Mouse (Mus musculus) c-Kit-positive CD71-positive TER-119-negative erythroid progenitor cells, embryonic 14.5 days (primary cell): ENCODE results near the gene Fam219b.
A peak's percentile ranks its signal among the peaks of the same experiment; 100 is the strongest.

Experiments
- DNase-seq: peaks from one replicate; pipeline ENCODE4 v3.0.0-alpha.2; 2013; ENCODE audit warnings: low read depth

The Fam219b gene

DNA sequence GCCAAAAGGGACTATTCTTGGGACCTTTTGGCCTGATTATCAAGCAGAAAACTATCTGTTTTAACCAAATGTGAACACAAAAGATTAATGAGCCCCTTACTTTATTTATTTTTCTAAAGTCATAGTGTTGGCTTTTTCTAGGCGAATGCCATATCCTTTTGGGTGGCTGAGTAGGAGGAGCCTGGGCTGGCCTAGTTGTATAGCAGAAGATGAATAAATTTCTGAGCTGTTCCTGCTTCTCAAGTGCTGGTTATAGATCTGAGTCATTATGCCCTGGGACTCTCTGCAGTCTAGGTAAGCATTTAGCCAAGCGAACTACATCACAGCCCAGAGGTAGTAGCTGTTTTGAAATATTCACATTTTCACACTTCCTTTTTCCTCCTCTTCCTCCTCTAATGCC is 11.8 kb upstream of the Fam219b start:
- no peak for DNase-seq

DNA sequence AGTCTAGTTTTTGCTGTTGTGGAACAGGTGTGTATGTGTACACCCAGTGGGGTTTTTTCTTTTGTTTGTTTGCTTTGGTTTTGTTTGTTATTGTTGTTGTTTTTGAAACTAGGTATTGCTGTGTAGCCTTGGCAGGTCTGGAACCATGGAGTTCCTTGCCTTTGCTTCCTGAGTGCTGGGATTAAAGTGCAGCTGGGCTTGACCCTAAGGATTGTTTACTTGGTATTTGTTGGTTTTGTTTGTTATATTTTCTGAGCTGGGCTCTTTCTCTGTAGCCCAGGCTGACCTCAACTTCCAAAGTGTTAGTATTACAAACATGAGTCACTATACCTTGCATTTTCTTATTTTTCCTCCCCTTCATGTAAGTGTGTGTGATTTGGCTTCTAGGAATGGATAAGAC is 10.9 kb upstream of the Fam219b start:
- DNase-seq: no peak

DNA sequence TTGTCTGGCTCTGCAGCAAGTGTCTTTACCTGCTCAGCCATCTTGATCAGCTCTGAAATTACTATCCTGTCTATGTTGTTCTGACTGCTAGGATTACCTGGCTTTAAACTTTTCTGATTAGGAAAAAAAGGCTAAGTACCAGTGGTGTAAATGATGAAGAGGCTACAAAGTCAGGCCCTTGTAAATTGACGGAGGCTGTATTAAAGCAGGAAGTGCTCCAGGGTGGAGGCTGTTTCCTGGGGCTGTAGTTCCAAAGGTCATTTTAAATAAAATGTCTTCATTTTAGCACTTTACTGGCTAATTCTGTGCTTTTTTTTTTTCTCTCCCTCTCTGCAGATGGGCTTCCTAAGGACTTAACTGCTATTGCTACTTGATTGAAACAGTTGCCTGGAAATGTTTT is 5.4 kb upstream of the Fam219b start:
- no peak for DNase-seq

DNA sequence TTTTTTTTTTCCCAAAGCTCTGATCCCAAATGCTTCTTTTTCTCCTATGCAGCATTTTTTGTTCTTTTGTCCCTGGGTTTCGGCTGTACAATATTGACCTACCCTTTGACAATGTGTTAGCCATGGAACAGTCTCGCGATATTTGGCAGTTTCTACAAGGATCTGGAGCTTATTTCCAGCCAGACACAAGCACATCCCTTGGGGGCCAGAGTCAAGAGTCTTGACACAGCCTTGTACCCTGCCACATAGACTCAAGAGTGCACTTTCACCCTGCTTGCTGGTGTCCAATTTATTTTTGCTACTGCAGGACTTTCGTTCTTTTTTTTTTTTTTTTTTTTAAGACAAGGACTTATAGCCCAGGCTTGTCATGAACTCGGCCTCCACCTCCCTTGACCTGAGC is 966 bp upstream of the Fam219b start:
- DNase-seq: no peak

DNA sequence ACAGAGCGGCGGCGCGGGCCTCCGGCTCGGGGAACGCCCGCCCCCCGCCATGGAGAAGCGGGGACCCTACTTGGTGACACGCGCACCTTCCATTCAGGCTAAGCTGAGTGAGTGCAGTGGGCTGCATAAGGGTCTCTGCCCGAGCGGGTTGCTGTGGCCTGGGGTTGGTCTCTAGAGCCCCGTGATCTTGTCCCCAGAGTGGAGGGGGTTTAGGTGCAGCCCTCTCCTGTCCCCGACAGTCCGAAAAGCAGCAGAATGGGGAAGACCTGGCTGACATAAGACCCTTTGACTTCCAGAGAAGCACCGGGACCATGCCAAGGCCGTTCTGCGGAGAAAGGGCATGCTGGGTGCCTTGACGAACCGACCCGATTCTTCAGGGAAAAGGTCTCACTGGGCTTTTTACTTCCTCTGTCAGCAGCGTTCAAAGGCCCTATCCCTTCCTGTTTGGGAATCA is 427 bp downstream of the Fam219b start:
- no peak for DNase-seq

DNA sequence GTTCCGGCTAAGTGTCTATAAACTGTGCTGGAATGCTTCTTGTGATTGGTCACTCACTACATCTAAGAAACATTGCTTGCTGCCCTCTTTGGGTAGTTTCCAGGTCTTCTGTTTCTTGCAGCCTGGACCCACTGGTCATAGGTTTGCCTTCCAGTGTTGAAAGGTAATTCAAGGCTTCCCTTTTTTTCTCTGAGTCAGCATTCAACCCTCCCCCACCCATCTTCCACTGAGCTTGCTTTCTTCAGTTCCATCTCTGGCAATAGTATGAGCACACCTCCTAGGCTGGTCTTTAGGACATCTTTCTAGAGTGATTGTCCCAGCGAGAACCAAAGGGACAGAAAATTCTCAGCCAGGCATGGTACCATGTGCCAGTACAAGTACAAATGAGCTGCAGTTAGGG is 2.2 kb downstream of the Fam219b start:
- no peak for DNase-seq

DNA sequence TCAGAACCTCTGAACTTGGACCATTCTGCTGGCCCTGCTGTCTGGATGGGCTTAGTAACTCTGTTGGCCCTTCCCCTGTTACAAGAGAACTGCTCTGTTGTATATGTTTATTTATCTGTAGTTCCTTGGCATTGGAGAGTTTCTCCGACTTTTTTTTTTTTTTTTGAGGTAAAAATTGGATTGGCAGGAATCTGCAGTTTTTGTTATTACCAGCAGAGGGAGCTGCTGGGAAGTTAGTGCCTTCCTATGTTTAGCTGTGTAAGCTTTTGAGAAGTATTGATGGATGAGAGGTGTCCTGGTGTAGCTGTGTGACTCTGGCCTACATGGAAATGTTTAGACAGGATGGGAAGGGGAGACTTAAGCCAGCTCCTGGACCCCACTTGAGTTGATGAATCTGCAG is 4.0 kb downstream of the Fam219b start:
- no peak for DNase-seq

DNA sequence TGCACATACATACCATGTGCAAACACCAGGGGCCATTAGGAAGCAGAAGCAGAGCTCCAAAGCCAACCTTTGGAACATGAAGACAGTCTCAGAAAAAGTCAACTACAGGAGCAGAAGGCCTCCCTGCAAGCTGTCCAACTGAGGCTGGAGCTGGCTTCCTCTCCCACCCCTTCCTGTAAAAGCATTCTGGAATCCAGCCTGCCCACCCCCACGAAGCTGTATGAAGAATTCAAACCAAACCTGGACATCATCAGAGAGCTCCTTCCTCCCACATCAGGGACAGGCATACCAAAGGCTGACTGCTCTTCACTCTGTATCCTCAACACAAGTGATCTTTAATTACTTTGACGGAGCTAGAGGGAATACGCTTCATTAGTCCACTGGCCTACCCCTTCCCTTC is 6.6 kb downstream of the Fam219b start:
- DNase-seq: no peak

DNA sequence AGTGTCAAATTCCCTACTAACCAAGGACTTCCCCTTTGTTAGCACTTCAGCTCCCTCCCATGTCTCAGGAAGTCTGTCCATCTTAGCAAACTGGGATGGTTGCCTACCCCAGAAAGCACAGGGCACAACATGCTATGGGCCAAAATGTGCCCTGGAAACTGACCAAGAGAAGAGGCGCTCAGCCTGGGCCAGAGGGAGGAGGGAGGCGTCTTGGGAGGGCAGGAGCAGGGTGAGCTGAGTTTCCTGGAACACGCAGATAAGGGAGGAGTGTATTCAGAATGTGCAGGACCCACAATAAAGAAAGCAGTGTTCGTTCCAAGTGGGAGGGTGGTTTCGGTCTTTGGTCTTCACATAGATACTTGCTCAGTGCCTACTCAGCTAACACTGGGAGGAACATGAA is 10.0 kb downstream of the Fam219b start:
- no peak for DNase-seq

DNA sequence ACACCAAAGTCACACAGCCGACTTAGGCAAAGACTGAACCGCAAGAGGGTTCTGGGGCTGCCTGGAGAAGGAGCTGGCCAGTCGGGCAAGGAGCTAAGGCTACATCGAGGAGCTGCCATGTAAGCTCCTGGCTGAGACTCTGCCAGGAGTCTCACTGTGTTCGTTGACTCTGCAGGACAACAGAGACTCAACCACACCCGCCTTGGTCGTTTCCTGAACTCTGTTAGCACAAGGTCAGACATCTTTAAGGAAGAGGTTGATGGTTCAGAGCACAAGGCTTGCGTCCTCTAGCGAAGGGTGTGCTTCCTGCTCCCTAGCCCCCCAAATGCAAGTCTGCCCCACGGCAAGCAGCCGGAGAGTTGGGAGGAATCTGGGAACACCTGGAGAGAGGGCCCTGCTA is 10.5 kb downstream of the Fam219b start:
- DNase-seq: no peak

DNA sequence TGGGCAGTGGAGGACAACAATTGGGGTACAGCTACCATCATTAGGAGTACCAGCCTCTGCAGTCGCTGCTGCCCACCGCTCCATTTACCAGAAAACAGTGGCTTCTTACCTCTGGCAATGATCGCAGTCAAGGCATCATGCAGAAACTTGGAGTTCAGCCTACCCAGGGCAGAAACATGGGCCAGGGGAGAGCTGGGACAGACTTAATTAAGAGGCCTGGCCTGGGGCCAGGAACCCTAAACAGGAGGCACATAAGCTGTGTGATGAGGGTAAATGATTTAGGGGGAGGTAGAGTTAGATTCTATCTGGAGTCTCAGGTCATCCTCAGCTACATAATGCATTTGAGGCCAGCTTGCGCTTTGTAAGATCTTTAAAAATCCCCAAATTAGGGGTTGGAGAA is 11.9 kb downstream of the Fam219b start:
- DNase-seq: no peak

DNA sequence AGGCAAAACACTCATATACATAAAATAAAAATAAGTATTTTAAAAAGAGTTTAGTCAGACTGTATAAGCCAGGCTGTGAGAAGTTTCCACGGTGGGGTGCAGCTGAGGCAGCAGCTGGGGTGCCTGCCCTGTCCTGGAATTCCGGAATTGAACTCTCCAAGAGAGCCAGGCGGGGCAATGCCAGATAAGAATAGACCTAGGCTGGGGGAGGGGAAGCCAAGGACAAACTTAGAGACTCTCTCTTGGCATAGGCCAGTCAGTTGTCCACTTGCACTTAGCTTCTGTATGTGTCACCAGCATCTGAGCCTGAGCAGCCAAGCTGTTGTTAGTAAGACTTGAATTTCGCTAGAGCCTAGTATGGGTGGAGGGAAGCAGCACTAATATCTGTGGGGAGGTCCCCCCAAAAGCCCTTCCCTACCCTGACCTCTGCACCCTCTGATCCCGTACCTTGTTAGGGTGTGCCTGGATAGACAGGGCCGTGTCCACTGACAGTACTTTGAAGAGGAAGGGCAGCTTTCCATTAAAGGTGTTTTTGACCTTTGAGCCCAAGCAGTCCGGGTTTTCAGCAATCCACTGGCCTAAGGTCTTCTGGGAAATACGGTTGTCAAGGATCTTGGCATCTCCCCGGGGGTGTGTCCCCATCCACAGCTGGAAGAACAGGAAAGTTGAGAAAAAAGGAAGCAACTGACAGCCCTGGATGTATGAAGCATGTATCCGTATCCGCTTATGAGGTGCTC is 13.0 kb downstream of the Fam219b start:
- no peak for DNase-seq

DNA sequence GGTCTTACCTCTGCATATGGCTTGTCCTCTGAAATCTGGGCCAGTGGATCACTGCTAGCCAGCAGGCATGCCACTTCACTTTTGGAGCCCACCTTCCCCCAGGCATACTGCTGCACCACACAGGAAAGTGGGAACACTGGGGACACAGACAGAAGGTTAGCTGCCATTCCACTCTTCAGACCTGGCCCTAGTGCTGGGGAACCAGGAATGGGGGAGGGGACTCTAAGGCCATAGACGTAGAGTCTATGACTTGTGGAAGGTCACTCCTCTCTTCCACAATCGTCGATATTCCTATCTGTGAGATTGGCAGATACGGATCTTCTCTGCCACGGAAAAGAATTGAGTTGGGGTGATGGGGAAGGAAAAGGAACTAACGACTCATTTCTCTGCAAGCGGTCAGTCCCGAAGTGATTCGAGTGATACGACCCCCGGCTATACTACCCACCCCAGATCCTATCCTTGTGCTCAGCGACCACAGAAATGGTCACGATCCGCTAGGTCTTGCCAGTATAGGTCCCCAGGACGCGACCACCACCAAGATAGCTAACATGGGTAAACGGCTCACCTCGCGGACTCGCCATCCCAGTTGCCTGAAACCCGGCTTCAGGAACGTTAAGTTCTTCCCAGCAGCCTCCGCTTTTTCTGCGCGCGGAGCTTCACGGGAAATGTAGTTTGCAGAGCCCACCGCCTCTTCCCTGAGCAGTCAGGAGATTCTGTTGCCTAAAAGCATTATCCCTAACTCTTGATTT is 15.0 kb downstream of the Fam219b start, which contains the start of gene Mpi:
Gene Mpi (minus strand): TSS at position 625 of the 749 bp plus-strand sequence.
- no peak for DNase-seq

DNA sequence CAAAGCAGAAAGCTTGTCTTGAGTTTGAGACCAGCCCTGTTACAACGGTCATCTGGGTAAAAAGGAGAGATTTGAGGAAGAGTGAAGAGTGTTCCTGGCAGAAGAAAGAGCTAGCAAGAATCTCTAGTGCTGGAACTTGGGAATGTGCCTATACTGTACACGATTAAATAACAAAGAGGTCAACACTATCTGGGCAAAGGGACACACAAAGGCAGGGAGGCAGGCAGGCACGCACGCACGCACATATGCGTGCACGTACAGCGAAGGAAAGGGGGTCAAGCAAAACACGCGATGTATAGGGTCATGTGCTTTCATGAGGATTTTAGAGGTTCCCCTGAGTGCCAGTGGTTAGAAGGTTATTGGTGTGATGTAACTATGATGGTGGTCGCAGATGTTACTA is 15.8 kb downstream of the Fam219b start:
- no peak for DNase-seq

DNA sequence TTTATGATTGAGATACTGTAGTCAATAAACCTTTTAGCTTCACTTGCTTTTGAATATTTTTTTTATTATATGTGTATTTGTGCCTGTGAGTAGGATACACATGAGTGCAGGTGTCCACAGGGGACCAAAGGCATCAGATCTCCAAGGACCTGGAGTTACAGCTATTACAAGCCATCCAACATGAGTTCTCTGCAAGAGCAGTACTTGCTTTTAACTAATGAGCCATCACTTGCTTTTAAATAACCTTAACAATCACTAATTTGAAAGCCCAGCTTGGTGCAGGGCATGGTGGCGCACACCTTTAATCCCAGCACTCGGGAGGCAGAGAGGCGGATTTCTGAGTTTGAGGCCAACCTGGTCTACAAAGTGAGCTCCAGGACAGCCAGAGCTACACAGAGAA is 17.4 kb downstream of the Fam219b start:
- DNase-seq: no peak

DNA sequence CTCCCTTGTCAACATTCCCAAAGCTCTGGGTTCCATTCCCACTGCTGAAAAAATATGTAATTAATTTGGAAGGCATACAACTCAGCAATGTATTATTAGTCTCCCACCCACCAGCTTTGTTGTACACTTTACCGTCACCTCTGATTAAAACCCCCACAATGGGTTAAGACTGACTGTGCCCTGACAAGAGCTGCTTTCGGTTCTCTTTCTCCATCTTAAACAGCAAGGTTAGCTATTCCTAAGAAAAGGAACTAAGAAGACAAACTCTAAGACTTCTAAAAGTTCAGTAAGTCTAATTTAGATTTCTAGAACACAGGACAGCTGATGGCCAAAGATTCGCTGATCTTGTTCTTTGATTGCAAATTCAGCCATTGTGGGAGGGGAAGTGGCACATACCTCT is 19.9 kb downstream of the Fam219b start:
- DNase-seq: no peak

DNA sequence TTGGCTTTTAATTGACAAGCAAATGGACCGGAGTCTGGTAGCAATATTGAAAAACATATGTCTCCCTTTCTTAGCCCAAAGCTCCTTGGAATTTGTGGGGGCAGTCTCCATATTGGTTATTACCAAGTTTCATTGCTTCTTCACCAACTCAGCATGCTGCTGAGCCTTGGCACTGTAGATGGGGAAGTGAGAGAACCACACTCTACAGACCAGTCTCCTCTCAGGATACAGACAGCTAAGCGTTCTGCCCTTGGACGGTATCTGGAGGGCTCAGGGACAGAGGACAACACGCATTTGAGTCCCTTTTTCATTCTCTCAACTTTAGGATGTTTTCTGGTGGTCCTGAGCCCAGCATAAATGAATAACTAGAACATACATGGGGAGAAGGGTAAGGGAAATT is 21.3 kb downstream of the Fam219b start:
- no peak for DNase-seq

DNA sequence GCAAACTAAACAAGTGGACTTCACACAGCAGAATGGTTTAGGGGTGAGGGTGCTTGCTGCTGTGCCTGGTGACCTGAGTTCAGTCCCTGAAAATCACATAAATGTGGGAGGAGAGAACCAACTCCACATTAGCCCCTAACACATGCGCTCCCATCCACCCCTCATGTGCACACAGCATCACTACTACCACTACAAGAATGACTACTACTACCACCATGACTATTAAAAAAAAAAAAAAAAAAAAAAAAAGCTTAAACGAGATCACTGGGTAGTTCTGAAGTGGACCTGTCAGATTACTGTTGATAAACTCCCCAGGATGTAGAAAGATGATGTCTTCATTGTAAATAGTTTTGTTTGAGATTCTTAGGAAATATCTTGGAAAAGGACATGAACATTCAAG is 22.2 kb downstream of the Fam219b start:
- no peak for DNase-seq

DNA sequence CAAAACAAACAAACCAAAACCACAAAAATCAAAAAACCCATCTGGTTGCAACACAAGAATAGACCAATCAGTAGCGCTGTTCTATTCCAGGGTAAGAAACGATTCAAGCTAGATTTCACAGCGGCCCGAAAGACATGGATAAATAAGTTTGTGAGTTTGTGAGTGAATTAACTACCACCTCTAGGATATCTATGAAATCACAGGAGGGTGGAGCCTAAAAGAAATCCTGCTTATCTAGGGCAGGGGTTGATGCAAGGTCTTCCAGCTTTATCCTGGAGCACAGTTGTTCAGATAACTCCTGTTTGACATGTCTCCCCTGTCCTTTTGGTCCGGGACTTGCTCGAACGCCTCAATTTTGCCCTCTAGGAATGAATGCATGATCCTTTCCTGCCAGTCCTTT is 22.9 kb downstream of the Fam219b start:
- DNase-seq: no peak

DNA sequence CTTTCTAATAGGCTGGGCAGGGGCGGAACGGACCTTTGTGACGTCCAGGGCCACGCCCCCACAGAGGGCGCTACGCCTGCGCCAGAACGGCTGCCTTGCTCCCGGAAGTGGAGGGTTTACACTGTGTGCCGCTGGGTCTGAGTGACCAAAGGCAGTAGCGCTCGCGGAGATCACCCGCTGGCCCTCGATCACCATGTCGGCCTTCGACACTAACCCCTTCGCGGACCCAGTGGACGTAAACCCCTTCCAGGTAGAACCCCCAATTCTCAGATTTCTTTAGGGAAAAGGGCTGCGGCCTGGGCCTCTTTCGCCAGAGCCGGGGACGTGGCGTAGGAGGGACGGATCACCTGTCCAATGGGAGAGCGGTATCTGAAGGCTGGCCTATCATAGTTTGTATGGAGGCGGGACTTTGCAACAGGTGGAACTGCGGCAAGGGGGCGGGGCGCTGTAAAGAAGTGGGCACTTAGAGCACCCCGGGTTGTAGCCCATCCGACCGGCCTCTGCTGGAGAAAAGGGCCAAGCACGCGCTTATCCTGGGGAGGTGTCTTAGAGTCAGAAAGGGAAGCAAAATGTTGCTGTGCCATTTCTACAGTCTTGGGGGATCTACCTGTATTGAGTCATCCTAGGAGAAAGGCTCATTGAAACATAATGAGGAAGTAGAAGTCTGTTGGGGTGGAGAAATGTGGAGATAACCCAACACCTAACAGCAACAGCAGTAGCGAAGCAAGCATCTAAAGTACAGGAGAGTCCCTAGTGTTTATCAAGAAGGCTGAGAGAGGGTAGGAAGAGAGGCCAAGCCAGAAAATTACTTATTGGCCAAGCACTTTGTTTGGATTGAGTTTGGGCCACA is 23.8 kb downstream of the Fam219b start, which contains the start of gene Scamp2:
Gene Scamp2 (plus strand): TSS at position 83 of the 850 bp plus-strand sequence.
- peak; percentile 88 for DNase-seq

DNA sequence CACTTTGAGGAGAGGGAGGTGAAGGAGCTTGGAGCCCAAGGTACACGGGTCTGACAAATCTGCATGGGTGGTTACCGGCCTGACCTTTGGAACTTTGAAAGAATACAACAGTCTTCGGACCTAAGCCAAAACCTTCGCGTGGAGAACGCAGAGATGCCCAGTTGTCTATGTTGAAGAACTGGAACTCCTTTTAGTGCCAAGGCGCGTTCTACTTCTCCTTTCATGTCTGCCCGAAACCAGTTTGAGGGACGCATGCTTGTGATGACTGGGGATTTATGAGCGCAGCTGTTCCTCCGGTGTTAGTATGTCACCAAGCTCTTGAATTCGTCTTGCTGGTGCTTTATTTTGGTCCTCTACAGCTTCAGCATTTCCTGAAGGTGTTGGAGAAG is 24.4 kb downstream of the Fam219b start:
- DNase-seq: no peak

DNA sequence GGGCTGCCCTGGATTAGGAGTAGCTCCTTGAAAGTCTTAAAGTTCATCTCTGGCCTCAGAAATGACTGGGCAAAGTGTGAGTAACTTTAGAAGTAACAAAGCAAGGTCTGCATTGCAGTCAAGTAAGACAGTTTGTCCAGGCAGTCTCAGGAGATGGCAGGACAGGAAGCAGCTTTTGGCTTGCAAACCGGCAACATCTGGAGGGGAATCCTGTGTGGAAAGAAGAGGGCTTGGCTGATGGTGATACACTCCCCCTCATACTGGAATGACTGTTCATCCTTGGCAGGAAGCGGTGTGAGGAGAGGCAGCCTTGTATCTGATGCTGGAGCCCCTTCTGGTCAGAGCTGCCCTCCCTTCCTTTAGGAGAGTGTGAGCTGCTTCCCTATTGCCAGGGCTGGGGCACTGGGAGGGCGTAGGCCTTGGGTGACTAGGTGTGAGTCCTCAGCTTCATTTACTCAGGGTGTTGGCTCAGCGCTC is 25.6 kb downstream of the Fam219b start:
- no peak for DNase-seq

DNA sequence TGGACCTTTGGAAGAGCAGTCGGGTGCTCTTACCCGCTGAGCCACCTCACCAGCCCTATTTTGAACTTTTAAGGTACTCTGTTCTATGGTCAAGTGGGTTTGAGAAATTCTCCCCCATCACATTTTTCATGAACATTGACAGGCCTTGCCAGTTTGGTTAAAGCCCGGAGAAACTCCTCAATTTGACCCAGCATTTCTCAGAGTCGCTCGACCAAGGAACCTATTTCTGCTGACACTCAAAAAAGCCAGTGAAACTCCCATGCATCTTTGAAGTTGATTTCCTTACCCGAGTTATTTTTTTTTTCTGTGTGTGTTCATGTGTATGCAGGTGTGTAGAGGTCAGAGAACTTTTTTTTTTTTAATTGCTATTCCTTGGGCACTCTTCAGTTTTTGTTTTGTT is 27.3 kb downstream of the Fam219b start:
- DNase-seq: no peak
